Mouse (Mus musculus): ENCODE results near the gene Lgi1. TPM values are rescaled to one million over a fixed set of nuclear protein-coding genes. Genes with fewer than 3 reads are reported as not detected.

The Lgi1 gene
- polyA plus RNA-seq, 1 experiment, result 0.10 TPM

DNA sequence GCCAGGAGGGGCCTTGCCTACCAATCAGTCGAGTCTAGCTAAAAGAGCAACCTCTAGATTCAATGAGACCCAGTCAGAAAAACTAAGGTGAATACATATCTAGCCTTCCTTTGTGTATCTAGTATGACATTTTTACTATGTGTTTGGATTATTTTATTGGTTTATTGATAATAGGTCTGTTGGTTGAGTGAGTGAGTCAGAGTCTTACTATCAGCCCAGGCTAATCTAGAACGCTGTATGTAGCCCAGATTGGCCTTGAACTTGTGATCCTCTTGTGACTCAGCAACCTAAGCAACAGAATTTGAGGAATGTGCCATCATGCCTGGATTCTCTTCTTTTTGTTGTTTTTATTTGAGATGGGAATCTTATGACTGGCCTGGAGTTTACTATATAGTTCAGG is 86.9 kb downstream of the Lgi1 start:
- Histone ChIP-seq H3K27ac (ENCODE audit: control insufficient read depth, insufficient read depth, low read depth, low read length) (no peak overlapping the region), H3K36me3 (ENCODE audit: control insufficient read depth, insufficient read depth, low read length) (no peaks in the 10 kb centered on the region), H3K4me1 (ENCODE audit: control insufficient read depth, insufficient read depth, low read length) (no peaks in the 10 kb centered on the region), H3K4me3 (ENCODE audit: control insufficient read depth, low read depth, low read length) (no peak overlapping the region), H3K27me3 (ENCODE audit: control insufficient read depth, insufficient read depth, low read length) (no peaks in the 10 kb centered on the region)
- TF ChIP-seq POLR2A (IDR thresholded peaks at IDR 0.05; ENCODE audit: control insufficient read depth, low read depth, low read length) (no peak), CTCF (IDR thresholded peaks at IDR 0.05; ENCODE audit: control insufficient read depth, insufficient read depth, insufficient replicate concordance, low read depth, low read length) (no peak)

DNA sequence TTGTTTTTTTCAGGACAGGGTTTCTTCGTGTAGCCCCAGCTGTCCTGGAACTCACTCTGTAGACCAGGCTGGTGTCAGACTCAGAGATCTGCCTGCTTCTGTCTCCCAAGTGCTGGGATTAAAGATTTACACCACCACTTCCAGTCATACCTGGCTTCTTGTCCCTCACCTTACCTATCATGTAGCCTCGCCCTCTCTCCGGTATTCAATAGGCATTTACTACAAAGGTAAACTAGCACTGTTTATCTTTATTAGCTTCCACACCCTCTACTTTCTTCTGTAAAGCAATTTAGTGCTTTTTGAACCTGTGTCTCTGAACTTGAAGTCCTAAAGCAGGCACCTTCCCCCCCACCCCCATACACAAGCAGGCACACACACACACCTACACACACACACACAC is 87.4 kb downstream of the Lgi1 start:
- Histone ChIP-seq H3K27ac (ENCODE audit: control insufficient read depth, insufficient read depth, low read depth, low read length) (no peak overlapping the region), H3K4me1 (ENCODE audit: control insufficient read depth, insufficient read depth, low read length) (no peaks in the 10 kb centered on the region)

DNA sequence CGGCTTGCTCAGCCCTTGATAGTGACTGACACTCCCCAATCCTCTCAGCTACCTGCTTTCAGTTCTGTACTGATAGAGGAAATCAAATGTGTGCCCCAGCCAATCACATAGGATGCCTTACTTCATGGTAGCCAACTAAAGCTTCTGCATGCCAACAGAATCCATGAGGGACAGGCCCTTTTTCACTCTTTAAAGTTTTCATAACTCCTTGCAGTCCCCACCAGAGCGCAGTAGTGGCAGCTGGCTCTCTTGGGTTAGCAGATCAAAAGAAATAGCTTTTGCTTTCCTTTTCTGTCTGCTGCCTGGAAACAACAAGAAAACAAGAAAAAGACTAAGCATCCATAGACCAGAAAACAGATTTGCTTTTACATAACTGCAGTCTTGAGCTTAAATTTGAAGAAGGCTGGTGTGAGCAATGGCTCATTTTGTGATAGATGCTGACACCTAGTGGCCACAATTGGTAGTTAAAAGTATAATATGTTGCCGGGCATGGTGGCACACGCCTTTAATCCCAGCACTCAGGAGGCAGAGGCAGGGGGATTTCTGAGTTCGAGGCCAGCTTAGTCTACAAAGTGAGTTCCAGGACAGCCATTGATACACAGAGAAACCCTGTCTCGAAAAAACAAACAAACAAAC is 88.3 kb downstream of the Lgi1 start:
- TF ChIP-seq CTCF (IDR thresholded peaks at IDR 0.05; ENCODE audit: control insufficient read depth, insufficient read depth, insufficient replicate concordance, low read depth, low read length) (no peak; the same call in 1 of the 2 replicates), POLR2A (IDR thresholded peaks at IDR 0.05; ENCODE audit: control insufficient read depth, low read depth, low read length) (no peak)
- Histone ChIP-seq H3K27me3 (ENCODE audit: control insufficient read depth, insufficient read depth, low read length) (no peaks in the 10 kb centered on the region), H3K4me3 (ENCODE audit: control insufficient read depth, low read depth, low read length) (no peak overlapping the region), H3K4me1 (ENCODE audit: control insufficient read depth, insufficient read depth, low read length) (no peaks in the 10 kb centered on the region), H3K36me3 (ENCODE audit: control insufficient read depth, insufficient read depth, low read length) (no peaks in the 10 kb centered on the region), H3K27ac (ENCODE audit: control insufficient read depth, insufficient read depth, low read depth, low read length) (no peak overlapping the region)

More for the DNA sequence above, 87.4 kb downstream of the Lgi1 start:
- no peaks in the 10 kb centered on the region for H3K36me3 ChIP-seq (ENCODE audit: control insufficient read depth, insufficient read depth, low read length)
- no peaks in the 10 kb centered on the region for H3K27me3 ChIP-seq (ENCODE audit: control insufficient read depth, insufficient read depth, low read length)
- H3K4me3 ChIP-seq (ENCODE audit: control insufficient read depth, low read depth, low read length), result no peak overlapping the region
- TF ChIP-seq CTCF (IDR thresholded peaks at IDR 0.05; ENCODE audit: control insufficient read depth, insufficient read depth, insufficient replicate concordance, low read depth, low read length) (no peak), POLR2A (IDR thresholded peaks at IDR 0.05; ENCODE audit: control insufficient read depth, low read depth, low read length) (no peak)

DNA sequence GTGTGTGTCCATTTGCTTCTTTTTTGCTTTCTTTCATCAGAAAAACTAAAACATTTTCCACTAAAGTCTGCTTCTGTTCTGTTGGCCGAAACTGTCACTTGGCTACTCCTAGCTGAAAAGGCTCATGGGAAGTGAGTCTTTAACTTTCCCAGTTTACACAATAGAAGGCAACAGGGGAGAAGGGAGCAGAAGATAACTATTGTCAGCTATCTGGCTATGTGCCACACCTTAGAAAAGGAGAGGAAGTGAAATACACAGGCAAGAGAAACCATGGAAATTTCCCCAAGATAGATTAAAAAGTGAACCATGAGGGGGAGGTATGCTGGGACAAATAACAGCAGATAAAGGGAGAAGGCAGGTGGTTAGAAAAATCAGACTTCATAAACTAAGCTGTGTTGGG is 89.9 kb downstream of the Lgi1 start:
- no peak overlapping the region for H3K27ac ChIP-seq (ENCODE audit: control insufficient read depth, insufficient read depth, low read depth, low read length)
- H3K36me3 ChIP-seq (ENCODE audit: control insufficient read depth, insufficient read depth, low read length), result no peaks in the 10 kb centered on the region
- no peaks in the 10 kb centered on the region for H3K4me1 ChIP-seq (ENCODE audit: control insufficient read depth, insufficient read depth, low read length)
- no peaks in the 10 kb centered on the region for H3K27me3 ChIP-seq (ENCODE audit: control insufficient read depth, insufficient read depth, low read length)
- no peak for TF ChIP-seq CTCF (IDR thresholded peaks at IDR 0.05; ENCODE audit: control insufficient read depth, insufficient read depth, insufficient replicate concordance, low read depth, low read length)
- no peak overlapping the region for H3K4me3 ChIP-seq (ENCODE audit: control insufficient read depth, low read depth, low read length)

DNA sequence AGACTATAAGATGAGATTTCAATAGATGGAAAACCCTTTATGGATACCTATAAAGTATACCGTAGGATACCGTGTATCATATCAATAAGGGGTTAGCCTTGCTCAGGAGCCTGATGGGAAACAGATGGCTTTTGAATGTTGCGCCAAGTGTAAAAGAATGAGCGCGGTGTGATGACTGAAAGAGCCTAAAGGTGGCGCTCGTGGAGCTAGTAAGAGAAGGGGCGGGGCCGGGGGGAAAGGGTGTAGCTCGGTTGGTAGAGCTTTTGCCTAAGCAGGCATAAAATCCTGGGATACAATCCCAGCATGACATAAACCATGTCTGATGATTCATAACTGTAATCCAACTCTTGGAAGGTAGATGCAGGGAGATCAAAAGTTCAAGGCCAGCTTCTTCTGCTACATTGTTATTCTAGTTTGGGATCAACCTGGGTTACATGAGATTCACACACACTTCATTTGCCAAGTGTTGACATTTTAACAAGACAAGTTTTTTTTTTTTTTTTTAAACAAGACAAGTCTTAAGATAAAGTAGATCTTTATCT is 90.6 kb downstream of the Lgi1 start:
- Histone ChIP-seq H3K27me3 (ENCODE audit: control insufficient read depth, insufficient read depth, low read length) (no peaks in the 10 kb centered on the region), H3K36me3 (ENCODE audit: control insufficient read depth, insufficient read depth, low read length) (no peaks in the 10 kb centered on the region), H3K4me3 (ENCODE audit: control insufficient read depth, low read depth, low read length) (no peak overlapping the region), H3K27ac (ENCODE audit: control insufficient read depth, insufficient read depth, low read depth, low read length) (no peak overlapping the region), H3K4me1 (ENCODE audit: control insufficient read depth, insufficient read depth, low read length) (no peaks in the 10 kb centered on the region)
- TF ChIP-seq CTCF (IDR thresholded peaks at IDR 0.05; ENCODE audit: control insufficient read depth, insufficient read depth, insufficient replicate concordance, low read depth, low read length) (peak; percentile 43; the same call in 1 of the 2 replicates), POLR2A (IDR thresholded peaks at IDR 0.05; ENCODE audit: control insufficient read depth, low read depth, low read length) (no peak)

DNA sequence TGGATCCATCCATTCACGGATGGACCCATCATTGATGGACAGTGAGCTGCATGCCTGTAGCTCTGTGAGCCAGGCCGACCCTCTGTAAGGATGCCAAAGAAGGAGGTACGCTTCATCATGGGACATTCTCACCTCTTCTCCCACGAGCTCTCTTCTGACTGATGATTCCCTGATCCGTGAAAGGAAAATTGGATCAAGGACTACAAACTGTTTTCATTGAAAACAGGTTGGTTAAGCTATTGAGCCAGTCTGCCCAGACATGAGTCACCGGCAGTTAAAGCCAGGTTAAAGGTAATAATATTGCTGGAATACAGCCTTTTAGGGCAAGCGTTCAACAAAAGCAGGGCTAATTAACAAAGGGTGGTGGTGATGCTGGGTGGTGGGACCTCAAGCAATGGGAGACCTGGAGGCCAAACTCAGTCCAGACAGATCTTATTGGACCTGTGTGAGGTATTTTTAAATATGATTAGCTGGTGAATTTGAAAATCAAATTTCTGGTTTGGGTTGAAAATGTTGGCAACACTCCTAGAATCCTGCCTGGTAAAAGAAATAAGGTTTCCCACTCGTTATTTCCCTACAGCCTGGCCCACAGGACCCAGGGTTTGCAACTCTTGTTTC is 92.0 kb downstream of the Lgi1 start:
- H3K27ac ChIP-seq (ENCODE audit: control insufficient read depth, insufficient read depth, low read depth, low read length), result no peak overlapping the region
- TF ChIP-seq POLR2A (IDR thresholded peaks at IDR 0.05; ENCODE audit: control insufficient read depth, low read depth, low read length) (no peak), CTCF (IDR thresholded peaks at IDR 0.05; ENCODE audit: control insufficient read depth, insufficient read depth, insufficient replicate concordance, low read depth, low read length) (no peak)
- no peak overlapping the region for H3K4me3 ChIP-seq (ENCODE audit: control insufficient read depth, low read depth, low read length)
- no peaks in the 10 kb centered on the region for H3K27me3 ChIP-seq (ENCODE audit: control insufficient read depth, insufficient read depth, low read length)
- H3K36me3 ChIP-seq (ENCODE audit: control insufficient read depth, insufficient read depth, low read length), result no peaks in the 10 kb centered on the region
- H3K4me1 ChIP-seq (ENCODE audit: control insufficient read depth, insufficient read depth, low read length), result no peaks in the 10 kb centered on the region

DNA sequence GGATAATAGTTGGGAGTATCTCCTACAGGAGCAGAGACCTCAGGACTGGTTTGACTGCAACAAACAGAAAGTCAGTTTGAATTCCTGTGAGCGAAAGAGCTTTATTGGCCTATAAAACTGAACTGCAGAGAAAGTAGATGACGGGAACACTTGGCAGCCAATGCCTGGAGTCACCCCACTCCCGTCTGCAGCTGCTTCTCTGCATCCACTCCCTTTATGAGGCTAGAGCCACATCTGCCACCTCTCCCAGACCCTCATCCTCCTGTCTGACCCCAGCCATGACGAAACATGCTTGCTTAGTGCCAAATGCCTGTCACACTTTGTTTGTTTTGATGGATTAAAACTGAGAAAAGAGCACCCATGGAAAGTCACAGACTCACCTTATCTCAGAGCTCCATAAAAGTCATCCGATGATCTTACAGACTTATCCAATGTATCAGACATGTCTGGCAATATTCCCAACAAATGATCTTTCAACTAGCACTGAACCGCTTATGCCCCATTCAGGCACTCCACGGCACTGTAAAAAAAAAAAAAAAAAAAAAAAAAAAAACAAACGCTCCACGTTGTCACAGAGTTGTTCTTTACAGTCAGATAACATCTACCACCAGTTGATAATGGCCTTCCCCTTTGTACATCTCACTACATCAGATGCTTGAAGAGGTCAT is 93.8 kb downstream of the Lgi1 start:
- Histone ChIP-seq H3K4me3 (ENCODE audit: control insufficient read depth, low read depth, low read length) (no peak overlapping the region), H3K27me3 (ENCODE audit: control insufficient read depth, insufficient read depth, low read length) (no peaks in the 10 kb centered on the region), H3K27ac (ENCODE audit: control insufficient read depth, insufficient read depth, low read depth, low read length) (no peak overlapping the region), H3K36me3 (ENCODE audit: control insufficient read depth, insufficient read depth, low read length) (no peaks in the 10 kb centered on the region), H3K4me1 (ENCODE audit: control insufficient read depth, insufficient read depth, low read length) (no peaks in the 10 kb centered on the region)
- TF ChIP-seq CTCF (IDR thresholded peaks at IDR 0.05; ENCODE audit: control insufficient read depth, insufficient read depth, insufficient replicate concordance, low read depth, low read length) (no peak), POLR2A (IDR thresholded peaks at IDR 0.05; ENCODE audit: control insufficient read depth, low read depth, low read length) (no peak)

Measured in testis, adult 2 months (tissue).